Mouse (Mus musculus): ENCODE measurements around the gene Hist1h4c.

DNA sequence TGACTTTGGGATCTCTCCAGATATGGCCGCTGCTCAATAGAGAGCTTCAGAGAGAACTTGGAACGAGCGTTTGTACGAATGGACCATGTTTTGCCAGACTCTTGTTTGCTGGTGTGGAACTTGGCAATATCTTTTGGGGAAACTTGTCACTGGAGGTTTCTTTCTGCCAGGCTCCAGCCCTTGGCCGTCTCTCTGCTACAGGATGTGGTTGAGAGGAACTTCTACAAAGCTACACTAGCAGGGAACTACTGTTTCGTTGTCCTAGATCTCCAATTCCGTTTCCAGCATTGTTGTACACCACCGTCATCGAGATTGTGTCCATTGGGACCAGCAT, 30.9 kb upstream of the Hist1h4c start:
- TF ChIP-seq CTCF (IDR thresholded peaks at IDR 0.05; ENCODE audit: control insufficient read depth, insufficient read depth, low read length) (no peak), POLR2A (IDR thresholded peaks at IDR 0.05; ENCODE audit: borderline replicate concordance, control insufficient read depth, low read depth, low read length) (no peak)

Measured in bone marrow, adult 2 months (tissue).